Mouse (Mus musculus): ENCODE measurements at regions not wholly inside any gene's neighbourhood (a gene's known extent, or its start where the extent isn't known, plus 50 kb on each side); places are given as distances from the start of the nearest gene placed in this dataset.

DNA sequence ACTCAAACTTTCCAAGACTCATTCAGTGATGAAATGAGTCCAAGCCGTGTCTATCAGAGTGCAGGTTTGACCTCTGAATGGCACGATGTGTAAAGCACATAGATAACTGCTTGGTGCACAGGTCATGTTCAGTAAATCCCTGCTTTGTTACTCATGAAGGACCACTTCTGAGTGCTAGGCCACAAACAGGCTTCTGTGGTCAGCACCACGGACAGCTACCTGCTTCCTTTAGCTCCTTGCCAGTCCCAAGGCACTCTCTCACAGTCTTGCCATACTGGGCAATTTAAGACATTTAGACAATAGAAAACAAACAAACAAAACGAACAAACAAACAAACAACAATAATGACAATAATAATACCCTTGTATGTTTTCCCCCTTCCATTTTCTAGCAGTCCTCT lies 120.0 kb upstream of the Rbfox1 start:
- TF ChIP-seq CTCF (IDR thresholded peaks at IDR 0.05; ENCODE audit: low read depth) (no peak), EP300 (optimal IDR thresholded peaks at IDR 0.05) (no peak)

Measured in stomach, postnatal 0 days (tissue).